Mouse (Mus musculus) myocyte (in vitro differentiated cells): Measurements from ENCODE around the gene Pitpnm3.

ENCODE experiments used
- MAX ChIP-seq: IDR thresholded peaks from one replicate; pipeline ENCODE4 v1.6.1; 2011; ENCODE audit warnings: low read depth, mild to moderate bottlenecking, control low read depth
- MYOG ChIP-seq, 3 experiments: IDR thresholded peaks; one replicate each; pipeline ENCODE4 v1.6.1; 2011; ENCODE audit warnings: control low read depth in 2 of 3, low read depth in 2 of 3, mild to moderate bottlenecking in 2 of 3; ENCODE audit not compliant: insufficient read length in 2 of 3, control insufficient read depth in 1 of 3, insufficient read depth in 1 of 3
- POLR2A ChIP-seq: IDR thresholded peaks from one replicate; pipeline ENCODE4 v1.6.1; 2011; ENCODE audit warnings: low read depth, mild to moderate bottlenecking, control low read depth, moderate library complexity; ENCODE audit not compliant: insufficient read length
- TCF3 ChIP-seq: IDR thresholded peaks from one replicate; pipeline ENCODE4 v1.6.1; 2011; ENCODE audit warnings: low read depth, control low read depth; ENCODE audit not compliant: insufficient read length

DNA sequence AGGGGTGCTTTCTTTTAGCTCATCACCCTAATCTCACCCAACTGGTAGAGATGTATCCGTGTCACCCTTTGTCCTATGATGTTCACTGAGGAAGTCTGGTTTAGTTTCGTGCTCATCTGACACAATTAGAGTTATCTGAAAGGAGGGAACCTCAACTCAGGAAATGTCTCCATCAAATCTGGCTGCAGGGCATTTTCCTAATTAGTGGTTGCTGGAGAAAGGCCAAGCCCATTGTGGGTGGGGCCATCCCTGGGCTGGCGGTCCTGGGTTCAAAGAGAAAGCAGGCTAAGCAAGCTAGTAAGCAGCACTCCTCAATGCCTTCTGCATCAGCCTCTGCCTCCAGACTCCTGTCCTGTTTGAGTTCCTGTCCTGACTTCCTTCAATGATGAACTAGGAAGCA, 83.4 kb downstream of the Pitpnm3 start:
- no peak for TF ChIP-seq MYOG (IDR thresholded peaks at IDR 0.05; ENCODE audit: control insufficient read depth in 1 of 3, insufficient read depth in 1 of 3, insufficient read length in 2 of 3, low read depth in 2 of 3)
- no peak for TF ChIP-seq TCF3
- no peak for TF ChIP-seq MAX
- no peak for TF ChIP-seq POLR2A
